Mouse (Mus musculus): Measurements from ENCODE around the gene Card10. TPM values are rescaled to one million over a fixed set of nuclear protein-coding genes. Genes with fewer than 3 reads are reported as not detected.

The Card10 gene
- polyA plus RNA-seq, 1 experiment from 2014 or later, result 2.5 TPM

DNA sequence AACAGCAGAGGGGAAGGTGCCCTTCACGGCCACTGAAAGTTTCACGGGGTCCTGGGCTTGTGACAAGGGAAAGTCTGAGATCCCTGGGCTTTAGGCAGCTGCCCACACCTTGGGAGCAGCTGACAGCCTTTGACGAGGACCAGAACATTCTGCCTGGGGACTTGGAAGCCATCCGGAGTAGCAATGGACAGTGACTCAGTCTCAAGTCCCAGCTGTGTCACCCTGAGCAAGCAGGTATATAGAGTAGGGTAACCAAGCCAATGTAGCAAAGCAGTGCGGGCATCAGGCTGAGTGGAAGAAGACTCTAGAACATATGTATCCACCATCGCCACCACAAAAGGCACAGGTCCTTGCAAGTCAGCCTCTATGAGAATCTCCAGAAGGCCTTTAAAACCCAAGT lies 65.7 kb downstream of the Card10 start:
- ATAC-seq (ENCODE audit: low FRiP score) (no peak), DNase-seq (ENCODE audit: low spot score) (no peak)
- no peaks in the 10 kb centered on the region for H3K36me3 ChIP-seq (replicated peaks; ENCODE audit: control insufficient read depth, insufficient read depth)
- no peak overlapping the region for H3K4me2 ChIP-seq (replicated peaks)
- H3K4me1 ChIP-seq (replicated peaks; ENCODE audit: control insufficient read depth, insufficient read depth, low read length), result peaks cover 31% of the 10 kb centered on the region
- H3K27me3 ChIP-seq (ENCODE audit: control insufficient read depth, insufficient read depth, low read length), result no peaks in the 10 kb centered on the region
- H3K9ac ChIP-seq, result no peak overlapping the region
- H3K4me3 ChIP-seq (replicated peaks; ENCODE audit: low read length), result no peak overlapping the region
- H3K9me3 ChIP-seq (ENCODE audit: control insufficient read depth, low read length), result no peaks in the 10 kb centered on the region
- peak overlapping the region; percentile 92 for H3K27ac ChIP-seq
- 47% methylated on average over 6 of the region's 6 CpGs for WGBS

- H3K27me3 ChIP-seq (ENCODE audit: control insufficient read depth, insufficient read depth, low read length), result no peaks in the 10 kb centered on the region
- no peak overlapping the region for H3K4me3 ChIP-seq (replicated peaks; ENCODE audit: low read length)
- no peak overlapping the region for H3K4me2 ChIP-seq (replicated peaks)
- peaks cover 31% of the 10 kb centered on the region for H3K4me1 ChIP-seq (replicated peaks; ENCODE audit: control insufficient read depth, insufficient read depth, low read length)
- ATAC-seq (ENCODE audit: low FRiP score) (peak; percentile 49; the same call in 1 of the 2 replicates), DNase-seq (ENCODE audit: low spot score) (peak; percentile 48)
- 10% methylated on average over 7 of the region's 7 CpGs for WGBS
- H3K9ac ChIP-seq, result no peak overlapping the region
- H3K27ac ChIP-seq, result peak overlapping the region; percentile 92
- no peaks in the 10 kb centered on the region for H3K36me3 ChIP-seq (replicated peaks; ENCODE audit: control insufficient read depth, insufficient read depth)
- no peaks in the 10 kb centered on the region for H3K9me3 ChIP-seq (ENCODE audit: control insufficient read depth, low read length)
These were observed 66.2 kb downstream of the Card10 start for GRCm38 (mm10) chr15:78736681-78737100.

DNA sequence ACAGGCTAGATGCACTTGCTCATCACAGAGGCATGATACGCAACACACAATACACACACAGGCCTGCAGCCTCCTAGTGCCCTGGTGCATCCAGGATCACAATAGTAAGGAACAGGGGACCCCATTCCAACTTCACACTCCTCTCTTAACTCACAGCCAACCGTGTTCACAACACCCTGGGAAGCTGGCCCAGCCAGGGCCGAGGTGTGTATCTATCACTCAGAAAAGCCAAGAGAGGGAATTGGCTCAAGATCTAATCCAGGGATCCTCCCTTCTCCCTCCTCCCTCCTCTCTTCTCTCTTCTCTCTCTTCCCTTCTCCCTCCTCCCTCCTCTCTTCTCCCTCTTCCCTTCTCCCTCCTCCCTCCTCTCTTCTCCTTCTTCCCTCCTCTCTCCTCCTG lies 66.7 kb downstream of the Card10 start:
- H3K4me1 ChIP-seq (replicated peaks; ENCODE audit: control insufficient read depth, insufficient read depth, low read length), result peaks cover 31% of the 10 kb centered on the region
- DNase-seq (ENCODE audit: low spot score) (no peak), ATAC-seq (ENCODE audit: low FRiP score) (peak; percentile 21; the same call in 1 of the 2 replicates)
- 0 out of 2 replicates have a peak overlapping the region, but pooled peaks have one; percentile 29 for H3K4me2 ChIP-seq (replicated peaks)
- peak overlapping the region; percentile 92 for H3K27ac ChIP-seq
- WGBS, result 38% methylated on average over 3 of the region's 3 CpGs
- no peak overlapping the region for H3K4me3 ChIP-seq (replicated peaks; ENCODE audit: low read length)
- H3K9ac ChIP-seq, result peak overlapping the region; percentile 20; the same call in 1 of the 2 replicates
- no peaks in the 10 kb centered on the region for H3K27me3 ChIP-seq (ENCODE audit: control insufficient read depth, insufficient read depth, low read length)
- no peaks in the 10 kb centered on the region for H3K36me3 ChIP-seq (replicated peaks; ENCODE audit: control insufficient read depth, insufficient read depth)
- H3K9me3 ChIP-seq (ENCODE audit: control insufficient read depth, low read length), result no peaks in the 10 kb centered on the region

DNA sequence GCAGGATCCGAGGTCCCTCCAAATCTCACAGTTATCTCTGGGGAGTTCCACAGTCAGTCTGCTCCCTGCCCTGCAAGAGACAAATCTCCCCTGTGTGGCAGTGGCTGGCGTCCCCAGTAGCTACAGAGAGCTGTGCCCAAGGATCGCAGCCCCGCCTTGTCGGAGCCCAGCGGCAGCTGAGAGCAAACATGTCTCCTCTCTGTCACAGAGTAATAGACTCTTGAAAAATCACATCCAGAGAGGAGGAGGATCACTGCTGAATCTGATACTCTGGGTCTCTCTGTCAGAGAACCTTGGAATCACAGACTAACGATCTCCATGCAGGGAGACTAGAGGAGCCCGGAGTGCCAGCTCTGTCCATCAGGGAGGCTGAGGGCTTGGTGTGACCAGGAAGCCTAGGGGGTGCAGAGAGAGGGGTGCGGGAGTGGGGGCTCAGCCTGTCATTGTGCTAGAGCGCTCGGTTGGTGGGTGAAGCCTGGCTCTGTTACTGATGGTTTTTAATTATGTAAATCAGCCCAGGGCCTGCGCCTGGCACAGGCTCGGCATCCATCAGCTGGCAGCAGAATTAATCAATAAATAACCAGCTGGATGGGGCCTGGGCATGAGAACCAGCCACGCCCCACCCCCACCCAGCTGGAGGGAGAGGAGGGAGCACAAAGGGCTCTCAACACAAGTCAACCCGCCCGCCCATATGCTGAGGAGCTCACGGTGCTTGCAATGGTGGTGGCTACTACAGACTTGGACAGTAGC lies 67.2 kb downstream of the Card10 start:
- peak overlapping the region; percentile 29 for H3K4me2 ChIP-seq (replicated peaks)
- H3K36me3 ChIP-seq (replicated peaks; ENCODE audit: control insufficient read depth, insufficient read depth), result no peaks in the 10 kb centered on the region
- H3K27me3 ChIP-seq (ENCODE audit: control insufficient read depth, insufficient read depth, low read length), result no peaks in the 10 kb centered on the region
- no peak overlapping the region for H3K4me3 ChIP-seq (replicated peaks; ENCODE audit: low read length)
- H3K9me3 ChIP-seq (ENCODE audit: control insufficient read depth, low read length), result no peaks in the 10 kb centered on the region
- 15% methylated on average over 17 of the region's 17 CpGs for WGBS
- DNase-seq (ENCODE audit: low spot score) (peak; percentile 69), ATAC-seq (ENCODE audit: low FRiP score) (peak; percentile 86)
- peak overlapping the region; percentile 92 for H3K27ac ChIP-seq
- H3K9ac ChIP-seq, result peak overlapping the region; percentile 20; the same call in 1 of the 2 replicates
- H3K4me1 ChIP-seq (replicated peaks; ENCODE audit: control insufficient read depth, insufficient read depth, low read length), result peaks cover 31% of the 10 kb centered on the region

DNA sequence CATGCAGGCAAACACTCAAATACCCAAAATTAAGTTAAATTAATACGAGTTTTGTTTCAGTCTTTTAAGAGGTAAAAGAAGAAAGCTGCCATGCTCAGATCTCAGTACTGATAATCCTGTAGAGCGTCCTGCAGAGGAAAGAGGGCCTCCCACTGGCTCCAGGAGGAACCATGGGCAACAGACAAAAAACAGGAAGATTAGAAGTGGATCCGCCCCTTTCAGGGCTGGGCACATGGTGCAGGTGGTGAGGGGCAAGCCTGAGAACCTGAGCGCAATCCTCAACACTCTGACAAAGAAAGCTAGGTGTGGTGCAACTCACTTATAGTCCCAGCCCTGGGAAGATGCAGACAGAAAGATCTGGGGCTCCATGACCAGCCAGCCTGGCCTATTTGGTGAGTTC lies 71.0 kb downstream of the Card10 start:
- Histone ChIP-seq H3K36me3 (replicated peaks; ENCODE audit: control insufficient read depth, insufficient read depth) (no peaks in the 10 kb centered on the region), H3K9me3 (ENCODE audit: control insufficient read depth, low read length) (no peaks in the 10 kb centered on the region), H3K9ac (no peak overlapping the region), H3K27ac (no peak overlapping the region), H3K4me1 (replicated peaks; ENCODE audit: control insufficient read depth, insufficient read depth, low read length) (peaks cover 22% of the 10 kb centered on the region), H3K4me2 (replicated peaks) (no peak overlapping the region), H3K4me3 (replicated peaks; ENCODE audit: low read length) (no peak overlapping the region), H3K27me3 (ENCODE audit: control insufficient read depth, insufficient read depth, low read length) (no peaks in the 10 kb centered on the region)
- no peak for DNase-seq (ENCODE audit: low spot score)
- ATAC-seq (ENCODE audit: low FRiP score), result no peak
- WGBS, result 63% methylated on average over 4 of the region's 4 CpGs

- H3K27ac ChIP-seq, result no peak overlapping the region
These were observed 72.4 kb downstream of the Card10 start for GRCm38 (mm10) chr15:78730315-78731049.

DNA sequence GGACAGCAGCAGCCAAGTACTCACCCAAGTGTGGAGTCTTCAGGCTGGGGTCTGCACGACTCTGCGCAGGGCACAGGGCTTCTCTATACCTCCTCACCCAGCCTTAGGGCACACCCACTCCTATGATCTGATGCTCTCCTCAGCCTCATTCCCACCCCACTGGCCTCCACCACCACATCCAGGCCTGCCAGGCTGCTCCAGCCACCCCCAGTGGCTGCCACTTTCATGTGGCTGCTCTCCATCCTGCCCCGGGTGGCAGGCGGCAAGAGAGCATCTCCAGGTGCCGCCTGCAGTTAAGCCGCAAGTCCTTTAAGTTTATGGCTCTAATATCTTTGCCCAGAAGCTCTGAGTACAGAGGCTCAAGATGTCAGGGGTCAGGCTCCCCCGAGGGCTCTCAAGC lies 76.1 kb downstream of the Card10 start:
- no peaks in the 10 kb centered on the region for H3K27me3 ChIP-seq (ENCODE audit: control insufficient read depth, insufficient read depth, low read length)
- ATAC-seq (ENCODE audit: low FRiP score) (no peak), DNase-seq (ENCODE audit: low spot score) (no peak)
- H3K27ac ChIP-seq, result no peak overlapping the region
- no peaks in the 10 kb centered on the region for H3K36me3 ChIP-seq (replicated peaks; ENCODE audit: control insufficient read depth, insufficient read depth)
- WGBS, result 78% methylated on average over 7 of the region's 7 CpGs
- no peak overlapping the region for H3K4me2 ChIP-seq (replicated peaks)
- H3K9ac ChIP-seq, result no peak overlapping the region
- no peak overlapping the region for H3K4me3 ChIP-seq (replicated peaks; ENCODE audit: low read length)
- no peaks in the 10 kb centered on the region for H3K4me1 ChIP-seq (replicated peaks; ENCODE audit: control insufficient read depth, insufficient read depth, low read length)
- no peaks in the 10 kb centered on the region for H3K9me3 ChIP-seq (ENCODE audit: control insufficient read depth, low read length)

More at GRCm38 (mm10) chr15:78730315-78731049, 72.4 kb downstream of the Card10 start:
- Histone ChIP-seq H3K9me3 (ENCODE audit: control insufficient read depth, low read length) (no peaks in the 10 kb centered on the region), H3K36me3 (replicated peaks; ENCODE audit: control insufficient read depth, insufficient read depth) (no peaks in the 10 kb centered on the region), H3K9ac (no peak overlapping the region), H3K4me2 (replicated peaks) (no peak overlapping the region), H3K4me1 (replicated peaks; ENCODE audit: control insufficient read depth, insufficient read depth, low read length) (peaks cover 8% of the 10 kb centered on the region), H3K4me3 (replicated peaks; ENCODE audit: low read length) (no peak overlapping the region), H3K27me3 (ENCODE audit: control insufficient read depth, insufficient read depth, low read length) (no peaks in the 10 kb centered on the region)
- ATAC-seq (ENCODE audit: low FRiP score) (no peak), DNase-seq (ENCODE audit: low spot score) (no peak)
- 85% methylated on average over 12 of the region's 12 CpGs for WGBS

Other genes starting within 250 kb of the Card10 start
- 6.3 and 8.1 TPM in 2 replicates for gene Rac2, start 230.3 kb downstream of the Card10 start, polyA plus RNA-seq (2014; fragmentation: Nextera tagmentation; extraction: Ambion mirVana)
- 2.5 and 3.8 TPM in 2 replicates for gene Cyth4, start 206.0 kb downstream of the Card10 start, polyA plus RNA-seq (2014; fragmentation: Nextera tagmentation; extraction: Ambion mirVana)
- gene Elfn2, start 84.3 kb downstream of the Card10 start, polyA plus RNA-seq (2014; fragmentation: Nextera tagmentation; extraction: Ambion mirVana), result 6.0 and 8.5 TPM in 2 replicates
- gene Mfng, start 29.6 kb downstream of the Card10 start, polyA plus RNA-seq (2014; fragmentation: Nextera tagmentation; extraction: Ambion mirVana), result 11.7 and 12.5 TPM in 2 replicates
- 10.7 and 11.2 TPM in 2 replicates for gene Cdc42ep1, start 39.6 kb upstream of the Card10 start, polyA plus RNA-seq (2014; fragmentation: Nextera tagmentation; extraction: Ambion mirVana)
- not detected in 2 replicates for gene Lgals2, start 52.5 kb upstream of the Card10 start, polyA plus RNA-seq (2014; fragmentation: Nextera tagmentation; extraction: Ambion mirVana)
- gene Gga1, start 74.1 kb upstream of the Card10 start, polyA plus RNA-seq (2014; fragmentation: Nextera tagmentation; extraction: Ambion mirVana), result 40.1 and 43.0 TPM in 2 replicates
- 0.16 TPM in 1 of 2 replicates, not detected in the other for gene Gm49510, start 96.6 kb upstream of the Card10 start, polyA plus RNA-seq (2014; fragmentation: Nextera tagmentation; extraction: Ambion mirVana)
- 3.7 and 5.5 TPM in 2 replicates for gene Sh3bp1, start 96.7 kb upstream of the Card10 start, polyA plus RNA-seq (2014; fragmentation: Nextera tagmentation; extraction: Ambion mirVana)
- 105 and 121 TPM in 2 replicates for gene Pdxp, start 110.9 kb upstream of the Card10 start, polyA plus RNA-seq (2014; fragmentation: Nextera tagmentation; extraction: Ambion mirVana)
- gene Lgals1, start 123.7 kb upstream of the Card10 start, polyA plus RNA-seq (2014; fragmentation: Nextera tagmentation; extraction: Ambion mirVana), result 117 and 157 TPM in 2 replicates
- 57.7 and 59.2 TPM in 2 replicates for gene Nol12, start 131.9 kb upstream of the Card10 start, polyA plus RNA-seq (2014; fragmentation: Nextera tagmentation; extraction: Ambion mirVana)
- gene Triobp, start 144.7 kb upstream of the Card10 start, polyA plus RNA-seq (2014; fragmentation: Nextera tagmentation; extraction: Ambion mirVana), result 37.4 and 41.1 TPM in 2 replicates
- 74.8 and 75.7 TPM in 2 replicates for gene H1f0, start 225.4 kb upstream of the Card10 start, polyA plus RNA-seq (2014; fragmentation: Nextera tagmentation; extraction: Ambion mirVana)
- gene Galr3, start 238.8 kb upstream of the Card10 start, polyA plus RNA-seq (2014; fragmentation: Nextera tagmentation; extraction: Ambion mirVana), result not detected in 2 replicates

Measured in hindbrain, embryonic 14.5 days (tissue).